Mouse (Mus musculus) small intestine, adult 2 months (tissue): ENCODE data around the gene Cald1. TPM values are rescaled to one million over a fixed set of nuclear protein-coding genes. Genes with fewer than 3 reads are reported as not detected.

Source experiments
- H3K27ac ChIP-seq: fragments of 200-500 bp; 2 replicates; pipeline ENCODE4 v1.5.1; 2012; ENCODE audit warnings: low read depth, low read length, control low read depth, inconsistent platforms; ENCODE audit not compliant: insufficient read depth
- H3K27me3 ChIP-seq: fragments of 200-500 bp; 2 replicates; pipeline ENCODE4 v1.6.1; 2012; ENCODE audit warnings: mild to moderate bottlenecking, moderate library complexity, low read length, inconsistent platforms; ENCODE audit not compliant: control insufficient read depth, insufficient read depth
- H3K36me3 ChIP-seq: fragments of 200-500 bp; 2 replicates; pipeline ENCODE4 v1.6.1; 2012; ENCODE audit warnings: mild to moderate bottlenecking, low read length, control low read depth, inconsistent platforms; ENCODE audit not compliant: control insufficient read depth, insufficient read depth
- H3K4me1 ChIP-seq: fragments of 200-500 bp; 2 replicates; pipeline ENCODE4 v1.6.1; 2012; ENCODE audit warnings: low read length, inconsistent platforms, mixed read lengths; ENCODE audit not compliant: control insufficient read depth, insufficient read depth, insufficient read length
- H3K4me3 ChIP-seq: fragments of 200-500 bp; 2 replicates; pipeline ENCODE4 v1.5.1; 2012; ENCODE audit warnings: low read depth, mild to moderate bottlenecking, control low read depth, inconsistent platforms, low read length, moderate library complexity
- CTCF ChIP-seq: fragments of 200-500 bp; IDR thresholded peaks from 2 replicates; pipeline ENCODE4 v1.5.1; 2012; ENCODE audit warnings: low read depth, mild to moderate bottlenecking, control low read depth, inconsistent platforms, low read length, moderate library complexity, mixed read lengths; ENCODE audit not compliant: insufficient replicate concordance, insufficient read length; ENCODE audit errors: extremely low read depth
- POLR2A ChIP-seq: fragments of 200-500 bp; IDR thresholded peaks from 2 replicates; pipeline ENCODE4 v1.6.1; 2012; ENCODE audit warnings: low read depth, mild to moderate bottlenecking, control low read depth, inconsistent platforms, low read length, moderate library complexity
- WGBS: fragments of 180-500 bp; shearing (Covaris S2); methylation state at CpG from one replicate; pipeline ENCODE4 v1.1.7; 2018; 5-methylcytosine and 5-hydroxymethylcytosine counted together
- polyA plus RNA-seq: library from polyadenylated mRNA; depleted of rRNA; stranded (reverse); fragments of >200 nt; gene quantifications from 2 replicates; pipeline ENCODE4 v1.2.3, GENCODE M21; 2012

Cald1 gene
- polyA plus RNA-seq, 1 experiment = 5.6 TPM

- no peaks in the 10 kb centered on the region for H3K27me3 ChIP-seq
- 94% methylated on average over 5 of the region's 5 CpGs for WGBS
- H3K4me3 ChIP-seq = no peak overlapping the region
- peaks cover 11% of the 10 kb centered on the region for H3K4me1 ChIP-seq
- no peaks in the 10 kb centered on the region for H3K36me3 ChIP-seq
- no peak for TF ChIP-seq POLR2A
- TF ChIP-seq CTCF = no peak
- H3K27ac ChIP-seq = no peak overlapping the region
These were observed 112.5 kb downstream of the Cald1 start for GRCm38 (mm10) chr6:34710848-34711247.

- no peaks in the 10 kb centered on the region for H3K36me3 ChIP-seq
- H3K27me3 ChIP-seq = no peaks in the 10 kb centered on the region
- WGBS = 64% methylated on average over 10 of the region's 10 CpGs
- peaks cover 11% of the 10 kb centered on the region for H3K4me1 ChIP-seq
- no peak for TF ChIP-seq POLR2A
- no peak for TF ChIP-seq CTCF
- no peak overlapping the region for H3K4me3 ChIP-seq
- no peak overlapping the region for H3K27ac ChIP-seq
These were observed 113.3 kb downstream of the Cald1 start for GRCm38 (mm10) chr6:34711620-34712019.

DNA sequence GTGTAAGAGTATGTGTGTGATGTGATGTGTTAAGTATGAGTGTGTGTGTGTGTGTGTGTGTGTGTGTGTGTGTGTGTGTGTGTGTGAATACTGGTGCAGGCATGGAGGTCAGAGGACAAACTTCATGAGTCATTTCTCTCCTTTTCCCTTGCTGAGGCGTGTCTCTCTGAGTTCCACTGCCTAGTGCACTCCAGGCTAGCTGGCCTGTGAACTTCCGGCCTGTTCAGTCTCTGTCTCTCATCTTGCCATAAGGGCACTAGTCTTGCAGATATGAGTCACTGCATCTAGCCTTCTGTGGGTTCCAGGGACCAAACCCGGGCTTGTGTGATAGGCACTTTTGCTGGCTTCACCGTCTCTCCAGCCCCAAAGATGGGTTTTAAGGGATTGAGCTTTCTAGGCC is 114.9 kb downstream of the Cald1 start:
- Histone ChIP-seq H3K27ac (no peak overlapping the region), H3K4me1 (peaks cover 11% of the 10 kb centered on the region), H3K4me3 (no peak overlapping the region), H3K27me3 (no peaks in the 10 kb centered on the region), H3K36me3 (no peaks in the 10 kb centered on the region)
- WGBS = 55% methylated on average over 4 of the region's 4 CpGs
- TF ChIP-seq CTCF (no peak), POLR2A (no peak)

DNA sequence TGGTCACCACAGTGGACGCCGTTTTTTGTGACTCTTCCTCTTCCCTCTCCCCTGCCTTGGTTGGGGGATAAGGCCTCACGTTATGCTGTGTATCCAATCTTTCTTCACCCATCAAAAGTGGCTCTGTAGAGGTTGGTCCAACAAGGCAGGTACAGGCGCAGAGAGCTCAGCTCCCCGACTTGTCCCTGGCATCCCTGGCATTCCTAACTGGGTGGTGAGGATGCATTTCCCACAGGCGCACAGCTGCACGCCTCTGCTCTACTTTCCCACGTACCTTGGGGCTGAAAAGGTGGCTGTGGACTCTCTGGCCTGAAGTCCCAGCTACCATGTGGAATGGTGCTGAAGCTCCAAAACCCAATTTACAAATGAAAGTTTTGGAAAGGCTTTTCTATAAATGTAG is 115.5 kb downstream of the Cald1 start:
- WGBS = 86% methylated on average over 8 of the region's 8 CpGs
- Histone ChIP-seq H3K4me1 (peaks cover 9% of the 10 kb centered on the region), H3K4me3 (no peak overlapping the region), H3K36me3 (no peaks in the 10 kb centered on the region), H3K27me3 (no peaks in the 10 kb centered on the region), H3K27ac (no peak overlapping the region)
- TF ChIP-seq POLR2A = no peak
- TF ChIP-seq CTCF = no peak

DNA sequence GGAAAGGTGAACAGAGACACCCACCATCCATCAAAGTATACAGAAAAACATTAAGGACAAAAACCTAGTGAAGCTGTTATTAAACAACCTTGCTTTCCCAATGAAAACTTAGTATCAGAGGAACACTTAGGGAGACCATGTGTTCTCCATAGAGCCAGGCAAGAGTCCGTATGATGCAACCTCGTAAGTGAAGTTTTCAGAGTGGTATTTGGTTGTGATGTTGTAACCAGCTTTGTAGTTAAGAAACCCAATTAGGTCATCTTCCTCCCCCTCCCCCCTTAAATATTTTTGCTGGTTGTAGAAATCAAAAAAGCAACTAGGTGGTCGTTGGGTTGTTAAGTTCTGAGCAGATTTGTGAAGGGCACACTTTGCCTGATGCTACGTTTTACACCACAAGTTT is 116.3 kb downstream of the Cald1 start:
- Histone ChIP-seq H3K4me1 (peaks cover 6% of the 10 kb centered on the region), H3K36me3 (no peaks in the 10 kb centered on the region), H3K27ac (no peak overlapping the region), H3K4me3 (no peak overlapping the region), H3K27me3 (no peaks in the 10 kb centered on the region)
- TF ChIP-seq POLR2A (no peak), CTCF (no peak)
- WGBS = 80% methylated on average over 4 of the region's 4 CpGs

DNA sequence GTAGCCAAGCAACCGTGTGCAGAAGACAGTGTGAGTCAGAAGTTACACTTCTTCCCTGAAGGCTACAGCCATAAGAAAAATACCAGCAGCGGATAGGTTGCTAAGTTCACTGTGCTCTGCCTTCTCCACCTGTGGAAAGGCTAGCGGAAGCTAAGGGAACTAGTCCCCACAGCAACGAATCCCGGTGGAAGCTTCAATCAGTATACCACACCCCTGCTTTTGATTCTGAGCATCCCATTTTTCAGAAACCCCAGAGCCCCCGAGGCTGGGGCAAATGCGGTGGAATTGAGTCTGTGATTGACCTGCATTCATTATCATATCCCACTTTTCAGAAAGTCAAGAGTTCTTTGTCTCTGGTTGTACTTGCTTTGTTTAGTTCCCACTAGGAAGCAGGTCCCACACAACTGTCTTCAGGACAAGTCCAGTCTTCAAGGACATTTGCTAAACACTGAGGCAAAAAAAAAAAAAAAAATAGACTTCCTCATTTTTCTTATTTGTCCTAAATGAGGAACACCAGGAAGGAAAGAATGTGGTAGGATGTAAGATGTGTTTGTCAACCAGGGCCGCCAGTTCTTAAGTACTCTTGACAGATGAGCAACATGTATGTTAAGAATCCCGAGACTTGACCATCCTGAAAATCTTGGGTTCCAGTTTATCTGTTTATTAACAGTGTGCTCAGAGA is 118.0 kb downstream of the Cald1 start:
- Histone ChIP-seq H3K27me3 (no peaks in the 10 kb centered on the region), H3K27ac (no peak overlapping the region), H3K36me3 (no peaks in the 10 kb centered on the region), H3K4me3 (no peak overlapping the region), H3K4me1 (peaks cover 6% of the 10 kb centered on the region)
- TF ChIP-seq CTCF = no peak
- TF ChIP-seq POLR2A = no peak
- 88% methylated on average over 9 of the region's 9 CpGs for WGBS

- H3K27me3 ChIP-seq = no peaks in the 10 kb centered on the region
- peaks cover 6% of the 10 kb centered on the region for H3K4me1 ChIP-seq
- peak overlapping the region; percentile 42 for H3K27ac ChIP-seq
- no peak for TF ChIP-seq CTCF
- TF ChIP-seq POLR2A = no peak
- WGBS = 43% methylated on average over 3 of the region's 3 CpGs
- no peak overlapping the region for H3K4me3 ChIP-seq
- H3K36me3 ChIP-seq = no peaks in the 10 kb centered on the region
These were observed 118.8 kb downstream of the Cald1 start for GRCm38 (mm10) chr6:34716888-34717635.

GRCm38 (mm10) chr6:34717651-34718050 is 119.4 kb downstream of the Cald1 start:
- Histone ChIP-seq H3K4me3 (no peak overlapping the region), H3K27ac (peak overlapping the region; percentile 15; the same call in 1 of the 2 replicates), H3K4me1 (peaks cover 6% of the 10 kb centered on the region), H3K36me3 (no peaks in the 10 kb centered on the region), H3K27me3 (no peaks in the 10 kb centered on the region)
- TF ChIP-seq POLR2A (no peak), CTCF (no peak)
- WGBS = 85% methylated on average over 4 of the region's 4 CpGs
